Mouse (Mus musculus) layer of hippocampus, postnatal 10 days (tissue): ENCODE results near the gene Sirt4. TPM values are rescaled to one million over a fixed set of nuclear protein-coding genes. Genes with fewer than 3 reads are reported as not detected.
A peak's percentile ranks its signal among the peaks of the same experiment; 100 is the strongest.

Source experiments
- DNase-seq, 2 experiments: peaks; one replicate each; pipeline ENCODE4 v3.0.0; 2021; ENCODE audit warnings: low spot score in 2 of 2
- total RNA-seq, 2 experiments: library from RNA; stranded (reverse); gene quantifications; 2 replicates each; pipeline ENCODE4 v1.2.3; 2021

The Sirt4 gene
- total RNA-seq, 2 experiments from 2014 or later: 25.8 to 29.8 TPM

- no peak for DNase-seq
These were observed 8.3 kb upstream of the Sirt4 start for GRCm38 (mm10) chr5:115492711-115493335.

GRCm38 (mm10) chr5:115491771-115492322 lies 7.3 kb upstream of the Sirt4 start:
- peak in 1 of 2 experiments; percentile 30 for DNase-seq

- no peak for DNase-seq
These were observed 6.6 kb upstream of the Sirt4 start for GRCm38 (mm10) chr5:115491076-115491475.

- DNase-seq: no peak
These were observed 6.1 kb upstream of the Sirt4 start for GRCm38 (mm10) chr5:115490638-115491000.

- DNase-seq: peak; percentile 87
These were observed 5.4 kb upstream of the Sirt4 start for GRCm38 (mm10) chr5:115489699-115490637.

- peak; percentile 84 to 85 for DNase-seq
These were observed 4.5 kb upstream of the Sirt4 start for GRCm38 (mm10) chr5:115488841-115489698.

- DNase-seq: no peak
These were observed 3.5 kb upstream of the Sirt4 start for GRCm38 (mm10) chr5:115487942-115488580.

- no peak for DNase-seq
These were observed 2.8 kb upstream of the Sirt4 start for GRCm38 (mm10) chr5:115487353-115487752.

- DNase-seq: no peak
These were observed 2.2 kb upstream of the Sirt4 start for GRCm38 (mm10) chr5:115486726-115487125.

- no peak for DNase-seq
These were observed 1.1 kb upstream of the Sirt4 start for GRCm38 (mm10) chr5:115485489-115486205.

- DNase-seq: no peak
These were observed 471 bp upstream of the Sirt4 start for GRCm38 (mm10) chr5:115484996-115485395.

GRCm38 (mm10) chr5:115483385-115483784 lies 1.1 kb downstream of the Sirt4 start:
- no peak for DNase-seq

- no peak for DNase-seq
These were observed 1.9 kb downstream of the Sirt4 start for GRCm38 (mm10) chr5:115482390-115483265.

GRCm38 (mm10) chr5:115480101-115480500 lies 4.4 kb downstream of the Sirt4 start:
- no peak for DNase-seq

- no peak for DNase-seq
These were observed 5.0 kb downstream of the Sirt4 start for GRCm38 (mm10) chr5:115479561-115479960.

GRCm38 (mm10) chr5:115476107-115476727 lies 8.3 kb downstream of the Sirt4 start:
- DNase-seq: no peak

- peak; percentile 62 for DNase-seq
These were observed 9.0 kb downstream of the Sirt4 start for GRCm38 (mm10) chr5:115475337-115476106.
